In the genomic region with DNA sequence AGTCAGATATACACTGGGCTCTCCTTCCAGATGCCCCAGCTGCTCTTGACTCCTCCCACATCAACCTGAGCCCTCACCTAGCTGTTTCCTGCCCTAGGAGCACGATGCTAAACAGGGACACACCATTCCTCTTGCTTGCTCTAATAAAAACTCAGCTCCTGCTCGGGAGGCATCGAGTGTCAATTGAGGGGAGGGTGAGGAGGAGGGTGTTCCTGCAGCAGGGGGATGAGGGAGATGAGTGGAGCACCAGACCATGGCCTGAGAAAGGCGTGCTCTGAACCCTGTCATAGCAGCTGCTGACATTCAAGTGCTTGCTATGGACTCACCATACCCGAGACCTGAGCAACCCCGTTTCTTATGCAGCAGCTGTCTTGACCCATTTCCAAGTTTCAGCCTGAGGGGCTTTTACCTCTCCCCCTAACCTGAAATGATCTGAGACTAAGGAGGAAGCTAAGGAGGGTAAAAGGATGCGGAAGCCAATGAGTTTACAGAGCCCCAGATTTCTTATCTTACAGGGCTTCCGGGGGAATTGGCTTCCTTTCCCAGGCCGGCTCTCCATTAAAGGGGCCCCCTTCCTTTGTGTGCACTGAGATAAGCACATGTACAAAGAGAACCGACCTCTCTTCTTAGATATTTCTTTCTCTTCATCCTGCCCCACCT, we compare ENCODE assay signal across 8 mouse cellular contexts. TPM values are rescaled to one million over a fixed set of nuclear protein-coding genes. Genes with fewer than 3 reads are reported as not detected.
A peak's percentile ranks its signal among the peaks of the same experiment; 100 is the strongest.
DNase-seq lines count a peak whose midpoint lies in the region; ATAC-seq and TF ChIP-seq lines count a peak whose summit lies in the region.
"Had no signal": no experiment of that assay in that cellular context is flagged by ENCODE, and none has a peak within 500 bp of the region (broad histone marks: within the 10 kb centered on the region; RNA-seq: fewer than 3 reads in every experiment).

No protein-coding gene starts in this region.

- H3K27ac ChIP-seq in lung, embryonic 15.5 days: peak overlapping the region; percentile 77
- H3K27ac ChIP-seq in embryonic facial prominence, embryonic 10.5 days (replicated peaks): peak overlapping the region; percentile 72
- H3K27ac ChIP-seq in limb, embryonic 12.5 days: peak overlapping the region; percentile 68
- H3K27ac ChIP-seq in stomach, postnatal 0 days (replicated peaks): peak overlapping the region; percentile 25; the same call in 1 of the 2 replicates
- no peak overlapping the region for H3K27ac ChIP-seq in forebrain, embryonic 12.5 days

- WGBS in lung, embryonic 15.5 days: 4% methylated on average over 10 of the region's 10 CpGs
- 28% methylated on average over 10 of the region's 10 CpGs for WGBS in embryonic facial prominence, embryonic 10.5 days
- WGBS in limb, embryonic 12.5 days: 15% methylated on average over 10 of the region's 10 CpGs
- 23% methylated on average over 10 of the region's 10 CpGs for WGBS in stomach, postnatal 0 days
- 33% methylated on average over 10 of the region's 10 CpGs for WGBS in forebrain, embryonic 12.5 days

- TF ChIP-seq EP300 in stomach, postnatal 0 days (optimal IDR thresholded peaks at IDR 0.05): no peak

- no peak overlapping the region for H3K4me3 ChIP-seq in lung, embryonic 15.5 days
- no peak overlapping the region for H3K4me3 ChIP-seq in embryonic facial prominence, embryonic 10.5 days
- H3K4me3 ChIP-seq in limb, embryonic 12.5 days (replicated peaks): no peak overlapping the region
- no peak overlapping the region for H3K4me3 ChIP-seq in stomach, postnatal 0 days (ENCODE audit: low read depth, low read length)
- no peak overlapping the region for H3K4me3 ChIP-seq in forebrain, embryonic 12.5 days (replicated peaks)
- H3K4me3 ChIP-seq: limb, embryonic 15.5 days had no signal

- no peak overlapping the region for H3K9ac ChIP-seq in lung, embryonic 15.5 days
- H3K9ac ChIP-seq in limb, embryonic 12.5 days (replicated peaks): no peak overlapping the region; the same call in 1 of the 2 replicates
- H3K9ac ChIP-seq in stomach, postnatal 0 days (ENCODE audit: low read length): no peak overlapping the region
- no peak overlapping the region for H3K9ac ChIP-seq in forebrain, embryonic 12.5 days
- H3K9ac ChIP-seq: limb, embryonic 15.5 days had no signal

- no peaks in the 10 kb centered on the region for H3K9me3 ChIP-seq in lung, embryonic 15.5 days
- no peaks in the 10 kb centered on the region for H3K9me3 ChIP-seq in embryonic facial prominence, embryonic 10.5 days
- H3K9me3 ChIP-seq in limb, embryonic 12.5 days: no peaks in the 10 kb centered on the region
- no peaks in the 10 kb centered on the region for H3K9me3 ChIP-seq in stomach, postnatal 0 days (ENCODE audit: control insufficient read depth, low read length)
- no peaks in the 10 kb centered on the region for H3K9me3 ChIP-seq in forebrain, embryonic 12.5 days
- H3K9me3 ChIP-seq: limb, embryonic 15.5 days had no signal

- peaks cover 45% of the 10 kb centered on the region for H3K4me1 ChIP-seq in lung, embryonic 15.5 days
- H3K4me1 ChIP-seq in embryonic facial prominence, embryonic 10.5 days: peaks cover 59% of the 10 kb centered on the region
- peaks cover 55% of the 10 kb centered on the region for H3K4me1 ChIP-seq in limb, embryonic 12.5 days (replicated peaks)
- H3K4me1 ChIP-seq in stomach, postnatal 0 days (replicated peaks; ENCODE audit: control insufficient read depth, insufficient read depth): peaks cover 13% of the 10 kb centered on the region
- peaks cover 11% of the 10 kb centered on the region for H3K4me1 ChIP-seq in forebrain, embryonic 12.5 days

- no peaks in the 10 kb centered on the region for H3K36me3 ChIP-seq in lung, embryonic 15.5 days
- no peaks in the 10 kb centered on the region for H3K36me3 ChIP-seq in embryonic facial prominence, embryonic 10.5 days (replicated peaks)
- H3K36me3 ChIP-seq in limb, embryonic 12.5 days: no peaks in the 10 kb centered on the region
- no peaks in the 10 kb centered on the region for H3K36me3 ChIP-seq in stomach, postnatal 0 days (ENCODE audit: control insufficient read depth, insufficient read depth, low read length)
- H3K36me3 ChIP-seq in forebrain, embryonic 12.5 days (replicated peaks): no peaks in the 10 kb centered on the region
- H3K36me3 ChIP-seq: limb, embryonic 15.5 days had no signal

- ATAC-seq in lung, embryonic 15.5 days (ENCODE audit: borderline replicate concordance, extremely low read depth, low FRiP score, low TSS enrichment): peak; percentile 46; the same call in 1 of the 2 replicates
- no peak for ATAC-seq in limb, embryonic 12.5 days (ENCODE audit: insufficient number of reproducible peaks, insufficient read depth, low FRiP score, low TSS enrichment, low read depth)
- peak; percentile 39 for ATAC-seq in stomach, postnatal 0 days (ENCODE audit: low FRiP score, low TSS enrichment)
- no peak for ATAC-seq in forebrain, embryonic 12.5 days (ENCODE audit: low FRiP score)

- H3K4me2 ChIP-seq in lung, embryonic 15.5 days: peak overlapping the region; percentile 30
- H3K4me2 ChIP-seq in limb, embryonic 12.5 days: peak overlapping the region; percentile 18; the same call in 1 of the 2 replicates
- H3K4me2 ChIP-seq in stomach, postnatal 0 days (replicated peaks; ENCODE audit: low read depth): no peak overlapping the region
- no peak overlapping the region for H3K4me2 ChIP-seq in forebrain, embryonic 12.5 days
- H3K4me2 ChIP-seq: limb, embryonic 15.5 days had no signal

- no peak for TF ChIP-seq CTCF in stomach, postnatal 0 days (IDR thresholded peaks at IDR 0.05; ENCODE audit: low read depth)

- H3K27me3 ChIP-seq in lung, embryonic 15.5 days: no peaks in the 10 kb centered on the region
- no peaks in the 10 kb centered on the region; the same call in 1 of the 2 replicates for H3K27me3 ChIP-seq in embryonic facial prominence, embryonic 10.5 days (replicated peaks; ENCODE audit: low read depth, poor library complexity, severe bottlenecking)
- H3K27me3 ChIP-seq in limb, embryonic 12.5 days: no peaks in the 10 kb centered on the region
- no peaks in the 10 kb centered on the region for H3K27me3 ChIP-seq in stomach, postnatal 0 days (ENCODE audit: control insufficient read depth, insufficient read depth, low read length)
- 0 out of 2 replicates have a peak, but pooled peaks cover 4% of the 10 kb centered on the region for H3K27me3 ChIP-seq in forebrain, embryonic 12.5 days
- H3K27me3 ChIP-seq: limb, embryonic 15.5 days had no signal

- DNase-seq in lung, postnatal 25 days (ENCODE audit: low spot score): no peak
- peak; percentile 55 for DNase-seq in embryonic facial prominence, embryonic 10.5 days (ENCODE audit: low spot score)
- DNase-seq in stomach, postnatal 0 days (ENCODE audit: low spot score): peak; percentile 34
- DNase-seq in Muller cell, postnatal 12 days (ENCODE audit: inconsistent ontology term): no peak

RNA-seq across cellular contexts. Expression of gene Cdc7, which starts 51.4 kb away (rescaled TPM):
- polyA plus RNA-seq in lung, embryonic 15.5 days (2015; fragmentation: Nextera tagmentation; extraction: Ambion mirVana): 47.4 and 49.5 TPM in 2 replicates
- polyA plus RNA-seq in embryonic facial prominence, embryonic 10.5 days (2016; fragmentation: Nextera tagmentation; extraction: Ambion mirVana): 63.7 and 65.3 TPM in 2 replicates
- 54.7 and 62.5 TPM in 2 replicates for polyA plus RNA-seq in limb, embryonic 12.5 days (2016; fragmentation: Nextera tagmentation; extraction: Ambion mirVana)
- 7.4 and 8.0 TPM in 2 replicates for polyA plus RNA-seq in stomach, postnatal 0 days (2015; fragmentation: Nextera tagmentation; extraction: Ambion mirVana)
- polyA plus RNA-seq in forebrain, embryonic 12.5 days (2016; fragmentation: Nextera tagmentation; extraction: Ambion mirVana): 51.7 and 52.1 TPM in 2 replicates

Comparison
In these comparisons a context has a peak if more than half of its experiments do, and no peak if none do; other contexts are left out.
1. ATAC-seq: peak in lung, embryonic 15.5 days (single experiment) and stomach, postnatal 0 days (single experiment); none in limb, embryonic 12.5 days (single experiment) and forebrain, embryonic 12.5 days (single experiment).
2. H3K4me2 ChIP-seq: peak in lung, embryonic 15.5 days (single experiment) and limb, embryonic 12.5 days (single experiment); none in stomach, postnatal 0 days (single experiment) and forebrain, embryonic 12.5 days (single experiment).
3. DNase-seq: peak in embryonic facial prominence, embryonic 10.5 days (single experiment) and stomach, postnatal 0 days (single experiment); none in lung, postnatal 25 days (single experiment) and Muller cell, postnatal 12 days (single experiment).